Mouse (Mus musculus) layer of hippocampus, adult 18-20 months (tissue): ENCODE measurements at regions not wholly inside any gene's neighbourhood (a gene's known extent, or its start where the extent isn't known, plus 50 kb on each side); places are given as distances from the start of the nearest gene placed in this dataset.

Experiments
- DNase-seq, 2 experiments: peaks; one replicate each; pipeline ENCODE4 v3.0.0; 2022; ENCODE audit warnings: low spot score in 2 of 2

GRCm38 (mm10) chr5:119335979-119336378 lies 334.5 kb upstream of the Tbx3 start:
- DNase-seq, result no peak

GRCm38 (mm10) chr5:119337739-119338138 lies 332.7 kb upstream of the Tbx3 start:
- no peak for DNase-seq

DNA sequence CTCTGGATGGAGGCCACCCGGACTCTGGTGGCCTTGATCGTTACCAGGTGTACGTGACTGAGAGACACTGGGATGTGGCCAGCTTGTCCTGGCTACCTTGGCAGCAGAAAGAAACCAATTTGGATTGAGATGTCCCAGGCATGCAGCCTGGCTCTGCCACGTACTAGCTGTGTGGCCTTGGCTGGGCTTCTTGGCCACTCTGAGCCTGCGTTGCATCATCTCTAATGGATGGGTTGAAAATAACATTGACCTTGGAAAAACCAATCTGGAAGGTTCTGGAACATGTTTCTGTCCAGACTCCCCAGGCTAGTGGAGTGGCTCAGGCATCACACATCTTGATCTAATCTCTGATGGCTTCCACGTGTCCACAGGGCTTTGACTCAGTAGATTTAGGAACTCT lies 331.8 kb upstream of the Tbx3 start:
- no peak for DNase-seq

DNA sequence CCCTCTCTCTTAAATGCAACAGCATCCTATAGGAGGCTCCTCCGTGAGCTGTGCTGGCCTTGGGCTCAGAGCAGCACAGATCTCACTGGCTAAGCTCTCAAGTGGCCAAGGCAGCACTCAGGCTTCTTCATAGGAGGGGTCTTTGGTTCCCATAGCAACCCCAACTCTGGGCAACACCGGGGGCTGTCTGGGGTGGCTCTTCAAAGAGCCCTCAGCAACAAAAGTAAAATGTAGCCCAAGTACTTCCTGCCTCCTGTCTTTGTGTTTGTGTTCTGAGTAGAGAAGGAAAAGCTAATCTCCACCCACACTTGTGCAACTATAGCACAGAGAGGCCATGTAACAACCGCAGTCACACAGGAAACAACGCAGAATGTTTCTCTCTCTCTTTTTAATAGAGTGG lies 322.2 kb upstream of the Tbx3 start:
- no peak for DNase-seq

DNA sequence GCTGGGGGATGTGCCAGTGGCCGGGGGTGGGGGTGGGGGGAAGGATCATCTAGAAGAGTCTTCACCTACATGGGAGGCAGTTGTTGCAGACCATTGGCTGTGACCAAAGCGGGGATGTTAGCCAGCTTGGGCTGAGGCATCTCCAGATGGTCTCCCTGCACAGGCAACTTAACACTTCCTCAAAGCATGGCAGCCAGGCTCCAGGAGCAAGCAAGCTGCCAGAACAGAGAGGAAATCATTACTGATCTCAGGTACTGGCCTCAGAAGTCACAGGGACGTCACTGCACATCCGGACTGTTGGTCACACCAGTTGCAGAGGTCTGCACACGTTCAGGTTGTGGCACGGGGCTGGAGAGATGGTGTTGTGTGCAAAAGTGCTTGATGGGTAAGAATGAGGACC lies 321.1 kb upstream of the Tbx3 start:
- no peak for DNase-seq

- no peak for DNase-seq
Measured at GRCm38 (mm10) chr5:119350325-119350915, 320.0 kb upstream of the Tbx3 start.

- no peak for DNase-seq
Measured at GRCm38 (mm10) chr5:119355471-119355870, 315.0 kb upstream of the Tbx3 start.

GRCm38 (mm10) chr5:119356051-119356450 lies 314.4 kb upstream of the Tbx3 start:
- DNase-seq, result no peak

DNA sequence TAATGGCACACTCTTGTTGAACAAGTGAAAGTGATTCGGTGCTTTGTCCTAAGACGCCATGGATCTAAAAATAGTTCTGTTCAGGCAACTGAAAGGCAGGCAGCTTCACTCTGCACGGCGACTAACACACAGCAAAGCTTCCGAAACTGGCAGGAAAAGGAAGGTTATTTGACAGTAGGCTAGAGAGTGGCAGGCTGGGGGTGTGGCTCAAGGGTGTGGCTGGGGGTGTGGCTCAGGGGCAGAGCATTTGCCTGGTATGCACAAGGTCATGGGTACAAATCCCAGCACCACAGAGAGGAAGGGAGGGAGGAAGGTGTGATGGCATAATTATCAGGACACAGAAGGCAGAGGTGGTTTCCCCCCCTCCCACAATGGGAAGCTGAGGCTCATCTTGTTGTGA lies 310.8 kb upstream of the Tbx3 start:
- no peak for DNase-seq

DNA sequence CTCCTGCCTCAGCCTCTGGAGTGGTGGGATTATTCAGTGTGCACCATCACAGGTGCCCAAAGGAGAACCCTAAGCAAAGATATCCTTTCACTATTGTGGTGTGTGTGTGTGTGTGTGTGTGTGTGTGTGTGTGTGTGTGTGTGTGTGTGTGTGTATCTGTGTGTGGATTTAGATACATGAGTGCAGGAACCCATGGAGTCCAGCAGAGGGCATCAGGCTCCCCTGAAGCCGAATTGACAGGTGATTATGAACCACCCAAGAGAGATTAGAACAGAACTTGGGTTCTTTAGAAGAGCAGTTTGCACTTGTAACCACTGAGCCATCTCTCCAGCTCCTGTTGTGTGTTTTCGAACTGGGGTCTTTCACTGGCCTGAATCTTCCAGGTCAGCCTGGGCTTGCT lies 310.1 kb upstream of the Tbx3 start:
- no peak for DNase-seq

DNA sequence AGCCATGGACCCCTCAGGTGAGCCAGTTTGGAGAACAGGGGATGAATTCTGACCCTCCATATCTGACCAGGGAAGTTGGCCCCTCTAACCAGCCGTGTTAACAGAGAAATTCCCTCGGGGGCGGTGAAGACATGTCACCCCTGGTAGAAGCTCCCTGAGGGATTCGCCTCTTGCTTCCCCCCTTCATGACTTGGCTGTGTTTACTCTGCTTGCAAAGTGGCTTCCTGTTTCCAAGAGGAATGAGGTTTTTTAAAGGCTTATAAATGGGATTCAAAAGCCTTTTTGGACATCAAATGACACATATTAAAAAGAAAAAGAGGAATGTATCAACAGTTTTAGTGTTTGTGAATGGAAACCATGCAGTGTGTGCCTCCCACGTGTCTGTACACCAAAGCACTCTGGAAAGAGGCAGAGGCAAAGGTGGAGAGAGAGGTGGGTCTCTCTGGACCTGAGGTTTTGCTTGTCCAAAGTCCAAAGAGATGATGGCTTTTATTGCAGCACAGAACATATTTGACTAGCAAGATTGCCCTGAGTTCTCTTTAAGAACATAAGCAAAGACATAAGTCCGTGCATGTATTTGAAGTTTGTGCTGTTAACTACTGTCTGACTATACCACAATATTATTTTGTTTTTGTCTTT lies 308.9 kb upstream of the Tbx3 start:
- no peak for DNase-seq

DNA sequence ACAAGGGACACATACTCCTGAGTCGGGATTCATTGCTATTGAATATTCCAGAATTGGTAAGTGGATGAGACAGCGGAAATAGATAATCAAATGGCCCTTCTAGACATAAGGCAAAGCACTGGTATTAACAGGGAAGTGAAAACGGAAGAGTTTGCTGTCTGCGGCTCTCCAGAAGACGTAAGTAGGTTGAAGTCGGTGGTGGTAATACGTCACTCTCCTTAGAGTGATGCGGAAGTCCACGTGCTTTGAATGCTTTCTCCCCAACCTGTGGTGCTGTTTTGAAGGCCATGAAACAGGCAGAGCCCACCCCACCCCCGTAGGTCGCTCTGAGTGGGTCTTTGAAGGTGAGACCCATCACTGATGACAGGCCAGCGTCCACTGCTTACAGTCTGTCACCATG lies 308.0 kb upstream of the Tbx3 start:
- DNase-seq, result no peak

DNA sequence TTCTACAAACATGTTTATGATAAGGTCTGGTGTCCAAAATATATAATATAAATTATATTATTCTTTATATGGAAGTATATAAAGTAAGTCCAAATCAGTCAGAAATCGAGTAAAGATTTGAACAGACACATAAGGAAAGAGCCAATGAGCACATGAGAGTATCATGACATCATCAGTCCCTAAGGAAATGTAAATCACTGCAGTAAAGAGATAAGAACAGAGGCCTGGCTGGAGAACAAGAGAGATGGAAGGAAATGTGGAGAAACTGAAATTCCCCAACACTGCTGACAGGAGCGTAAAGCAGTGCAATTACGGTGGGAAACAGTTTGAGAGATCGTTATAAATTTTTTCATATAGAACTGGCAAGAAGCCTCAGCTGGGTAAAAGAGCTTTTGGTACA lies 306.2 kb upstream of the Tbx3 start:
- no peak for DNase-seq

DNA sequence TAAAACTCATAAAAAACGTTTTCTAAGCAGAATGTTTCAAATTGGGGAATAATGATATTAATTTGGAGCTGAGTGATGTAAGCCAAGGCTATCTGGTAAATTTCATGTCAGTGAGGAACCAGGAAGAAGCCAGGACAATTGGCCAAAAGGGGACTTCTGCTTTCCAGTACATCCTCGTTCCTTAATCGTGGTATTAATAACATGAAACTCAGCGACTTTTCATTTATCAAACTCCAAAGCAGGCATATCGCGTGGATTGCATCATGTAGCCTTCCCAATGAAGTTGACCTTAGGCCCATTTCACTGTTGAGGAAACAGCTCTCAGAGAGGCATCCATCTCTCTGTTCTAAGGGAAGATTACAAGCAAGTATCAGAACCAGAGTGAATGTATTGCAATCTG lies 305.3 kb upstream of the Tbx3 start:
- no peak for DNase-seq

- DNase-seq, result no peak
Measured at GRCm38 (mm10) chr5:119366296-119366695, 304.2 kb upstream of the Tbx3 start.

DNA sequence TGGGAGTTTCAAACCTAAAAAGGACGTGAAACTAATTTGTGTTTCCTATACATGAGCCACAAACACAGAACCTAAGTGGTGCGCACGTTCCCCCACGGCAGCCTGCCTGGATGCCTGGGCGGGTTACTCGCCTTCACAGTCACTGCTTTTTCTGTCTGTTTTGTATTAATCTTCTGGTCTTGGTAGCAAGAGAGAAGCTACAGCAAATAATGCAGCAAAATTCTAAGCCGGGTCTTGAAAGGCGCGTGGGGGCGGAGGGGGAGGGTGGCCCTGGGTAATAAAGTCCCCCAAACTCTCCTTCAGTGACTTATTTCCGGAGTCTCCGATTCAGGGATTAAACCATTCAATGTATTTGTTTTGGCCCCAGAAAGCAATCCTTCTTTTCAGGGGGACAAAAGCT lies 300.0 kb upstream of the Tbx3 start:
- no peak for DNase-seq

DNA sequence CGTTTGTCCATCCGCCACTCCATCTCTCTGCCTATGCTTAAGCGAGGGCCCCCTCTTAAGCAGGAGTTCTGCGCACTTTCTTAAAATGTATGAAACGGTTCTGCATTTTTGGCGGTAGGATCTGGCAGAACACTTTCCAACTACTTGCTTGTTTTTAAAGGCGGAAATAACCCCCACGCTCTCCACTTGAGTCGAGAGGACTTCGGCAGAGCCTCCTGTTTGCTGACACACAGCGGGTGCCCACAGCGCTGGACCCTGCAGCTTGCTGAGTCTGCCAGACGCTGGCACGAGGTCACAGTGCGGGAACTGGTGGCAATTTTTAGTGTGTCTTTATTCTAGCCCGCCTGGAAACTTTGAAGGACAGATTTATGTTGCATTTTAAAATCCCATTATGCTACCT lies 299.5 kb upstream of the Tbx3 start:
- no peak for DNase-seq

- DNase-seq, result no peak
Measured at GRCm38 (mm10) chr5:119373774-119374700, 296.4 kb upstream of the Tbx3 start.

DNA sequence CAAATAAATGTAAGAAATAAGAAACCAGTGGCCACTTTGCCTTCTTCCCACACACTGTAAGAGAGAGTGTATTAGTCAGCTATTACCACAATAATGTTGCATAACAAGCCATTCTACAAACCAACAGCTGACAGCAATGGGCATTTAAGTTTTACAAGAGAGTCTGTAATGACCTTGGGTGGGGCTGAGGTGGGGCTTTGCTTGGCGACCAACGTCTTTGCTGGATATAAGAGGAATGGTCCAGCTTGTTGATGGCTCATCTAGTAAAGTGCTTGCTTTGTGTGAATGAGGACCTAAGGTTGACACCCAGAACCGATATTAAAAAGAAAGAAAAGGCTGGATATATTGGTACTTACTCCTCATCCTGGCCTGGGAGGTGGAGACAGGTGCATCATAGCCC lies 295.6 kb upstream of the Tbx3 start:
- no peak for DNase-seq

DNA sequence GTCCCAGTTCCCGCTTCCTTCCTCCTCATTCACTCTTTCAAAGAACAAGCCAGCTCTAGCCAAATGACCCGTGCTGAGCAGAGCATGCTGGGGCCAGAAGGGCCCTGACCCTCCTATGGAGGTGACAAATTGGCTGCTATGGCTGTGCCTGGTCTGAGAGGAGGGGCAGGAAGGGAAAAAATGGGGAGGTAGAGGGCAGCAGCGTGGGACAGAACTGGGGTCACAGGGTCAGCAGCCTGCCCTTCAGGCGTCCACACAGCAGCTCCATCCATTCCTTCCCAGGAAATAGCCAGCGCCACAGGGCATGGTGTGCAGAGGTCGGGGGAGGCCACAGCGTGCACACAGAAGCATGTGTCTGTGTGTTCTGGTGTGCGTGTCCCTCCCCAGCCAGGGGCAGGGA lies 292.2 kb upstream of the Tbx3 start:
- DNase-seq, result no peak

DNA sequence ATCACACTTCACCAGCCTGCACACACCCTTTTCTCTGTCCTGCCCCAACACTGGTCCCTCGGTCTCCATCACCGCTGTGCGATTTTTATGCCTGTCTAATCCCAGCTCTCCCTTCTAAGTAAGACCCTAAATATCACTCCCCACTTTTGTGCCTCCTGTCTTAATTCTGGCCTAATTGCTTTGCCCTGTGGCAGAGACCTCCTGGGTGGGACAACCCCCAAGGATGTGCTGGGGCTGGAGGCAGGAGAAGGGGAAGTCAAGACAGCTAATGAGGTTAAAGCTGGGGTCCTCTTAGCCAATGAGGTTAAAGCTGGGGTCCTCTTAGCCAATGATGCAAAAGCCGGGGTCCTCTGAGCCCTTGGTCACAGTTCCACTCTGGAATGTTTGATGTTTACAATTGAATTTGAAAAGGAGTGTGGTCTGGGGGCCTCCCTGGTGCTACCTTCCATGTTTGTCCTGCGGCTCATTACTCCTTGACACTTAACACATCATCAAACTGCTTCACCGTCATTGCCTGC lies 290.5 kb upstream of the Tbx3 start:
- no peak for DNase-seq

DNA sequence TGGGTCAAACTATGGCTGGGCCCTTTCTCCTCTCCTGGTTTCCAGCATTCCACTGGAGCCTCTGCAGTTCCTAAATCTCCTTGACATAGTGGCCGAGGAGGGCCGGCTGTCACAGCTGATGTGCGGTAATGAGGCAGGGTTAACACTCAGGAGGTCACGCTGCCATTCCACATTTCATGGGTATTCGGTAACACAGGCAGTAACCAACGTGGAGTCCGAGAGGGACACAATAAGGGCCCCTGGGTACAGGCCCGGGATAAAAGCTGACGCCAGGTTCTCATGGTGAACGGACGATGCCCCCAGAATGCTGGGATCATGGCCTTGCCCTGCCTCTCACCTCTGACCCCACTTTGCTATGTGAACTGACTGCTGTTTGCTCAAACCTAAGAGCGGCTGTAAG lies 289.0 kb upstream of the Tbx3 start:
- DNase-seq, result no peak
